Mouse (Mus musculus): Measurements from ENCODE around the gene Ap2m1. TPM values are rescaled to one million over a fixed set of nuclear protein-coding genes. Genes with fewer than 3 reads are reported as not detected.

The Ap2m1 gene
- polyA plus RNA-seq, 1 experiment from 2014 or later: 397 TPM

- DNase-seq (ENCODE audit: low spot score): no peak
Measured at GRCm38 (mm10) chr16:20591076-20591705, 55.9 kb downstream of the Ap2m1 start.

Other genes starting within 250 kb of the Ap2m1 start
- 115 and 133 TPM in 2 replicates for gene Parl, start 233.1 kb upstream of the Ap2m1 start, polyA plus RNA-seq (2015; fragmentation: Nextera tagmentation; extraction: Ambion mirVana)
- 0.08 and 0.24 TPM in 2 replicates for gene Cyp2ab1, start 210.1 kb upstream of the Ap2m1 start, polyA plus RNA-seq (2015; fragmentation: Nextera tagmentation; extraction: Ambion mirVana)
- gene Abcc5, start 109.1 kb upstream of the Ap2m1 start, polyA plus RNA-seq (2015; fragmentation: Nextera tagmentation; extraction: Ambion mirVana): 64.8 and 82.9 TPM in 2 replicates
- 91.5 and 92.0 TPM in 2 replicates for gene Eif2b5, start 36.7 kb upstream of the Ap2m1 start, polyA plus RNA-seq (2015; fragmentation: Nextera tagmentation; extraction: Ambion mirVana)
- gene Dvl3, start 18.5 kb upstream of the Ap2m1 start, polyA plus RNA-seq (2015; fragmentation: Nextera tagmentation; extraction: Ambion mirVana): 4.7 and 5.3 TPM in 2 replicates
- 50.8 and 63.7 TPM in 2 replicates for gene Abcf3, start 13.1 kb downstream of the Ap2m1 start, polyA plus RNA-seq (2015; fragmentation: Nextera tagmentation; extraction: Ambion mirVana)
- not detected in 2 replicates for gene Vwa5b2, start 54.0 kb downstream of the Ap2m1 start, polyA plus RNA-seq (2015; fragmentation: Nextera tagmentation; extraction: Ambion mirVana)
- 26.4 and 32.3 TPM in 2 replicates for gene Eef1akmt4, start 76.1 kb downstream of the Ap2m1 start, polyA plus RNA-seq (2015; fragmentation: Nextera tagmentation; extraction: Ambion mirVana)
- gene Gm49333, start 76.1 kb downstream of the Ap2m1 start, polyA plus RNA-seq (2015; fragmentation: Nextera tagmentation; extraction: Ambion mirVana): not detected in 2 replicates
- 22.9 and 28.4 TPM in 2 replicates for gene Alg3, start 76.3 kb downstream of the Ap2m1 start, polyA plus RNA-seq (2015; fragmentation: Nextera tagmentation; extraction: Ambion mirVana)
- gene Camk2n2, start 85.8 kb downstream of the Ap2m1 start, polyA plus RNA-seq (2015; fragmentation: Nextera tagmentation; extraction: Ambion mirVana): 0.48 and 0.52 TPM in 2 replicates
- 0.08 and 0.23 TPM in 2 replicates for gene Ece2, start 94.3 kb downstream of the Ap2m1 start, polyA plus RNA-seq (2015; fragmentation: Nextera tagmentation; extraction: Ambion mirVana)
- gene Psmd2, start 116.2 kb downstream of the Ap2m1 start, polyA plus RNA-seq (2015; fragmentation: Nextera tagmentation; extraction: Ambion mirVana): 264 TPM in 2 replicates
- gene Eif4g1, start 132.8 kb downstream of the Ap2m1 start, polyA plus RNA-seq (2015; fragmentation: Nextera tagmentation; extraction: Ambion mirVana): 105 and 110 TPM in 2 replicates
- gene Fam131a, start 157.8 kb downstream of the Ap2m1 start, polyA plus RNA-seq (2015; fragmentation: Nextera tagmentation; extraction: Ambion mirVana): 2.1 and 2.3 TPM in 2 replicates
- gene Polr2h, start 182.2 kb downstream of the Ap2m1 start, polyA plus RNA-seq (2015; fragmentation: Nextera tagmentation; extraction: Ambion mirVana): 116 and 117 TPM in 2 replicates
- 5.3 and 7.1 TPM in 2 replicates for gene Clcn2, start 182.3 kb downstream of the Ap2m1 start, polyA plus RNA-seq (2015; fragmentation: Nextera tagmentation; extraction: Ambion mirVana)
- gene Chrd, start 197.6 kb downstream of the Ap2m1 start, polyA plus RNA-seq (2015; fragmentation: Nextera tagmentation; extraction: Ambion mirVana): 0.91 and 1.3 TPM in 2 replicates
- 0.12 and 0.26 TPM in 2 replicates for gene Thpo, start 199.0 kb downstream of the Ap2m1 start, polyA plus RNA-seq (2015; fragmentation: Nextera tagmentation; extraction: Ambion mirVana)